Mouse (Mus musculus) brain, embryonic 18.5 days (tissue): ENCODE measurements around the gene Col23a1.
A peak's percentile ranks its signal among the peaks of the same experiment; 100 is the strongest.

Experiments used
- DNase-seq: peaks from one replicate; pipeline ENCODE4 v3.0.0-alpha.2; 2012; ENCODE audit warnings: low read depth, low spot score

The Col23a1 gene

GRCm38 (mm10) chr11:51538919-51539758, 249.4 kb downstream of the Col23a1 start:
- DNase-seq, result no peak

- DNase-seq, result peak; percentile 75
These were observed 250.1 kb downstream of the Col23a1 start for GRCm38 (mm10) chr11:51539759-51540282.

GRCm38 (mm10) chr11:51542424-51542823, 252.7 kb downstream of the Col23a1 start:
- DNase-seq, result no peak

- no peak for DNase-seq
These were observed 253.8 kb downstream of the Col23a1 start for GRCm38 (mm10) chr11:51543487-51544050.

GRCm38 (mm10) chr11:51544413-51544812, 254.7 kb downstream of the Col23a1 start:
- no peak for DNase-seq

- no peak for DNase-seq
These were observed 256.1 kb downstream of the Col23a1 start for GRCm38 (mm10) chr11:51545811-51546210.

GRCm38 (mm10) chr11:51551253-51551652, 261.5 kb downstream of the Col23a1 start:
- DNase-seq, result no peak

GRCm38 (mm10) chr11:51552091-51552490, 262.4 kb downstream of the Col23a1 start:
- no peak for DNase-seq

GRCm38 (mm10) chr11:51554590-51554989, 264.9 kb downstream of the Col23a1 start:
- no peak for DNase-seq

- no peak for DNase-seq
These were observed 265.3 kb downstream of the Col23a1 start for GRCm38 (mm10) chr11:51555066-51555465.

GRCm38 (mm10) chr11:51563276-51563675, 273.6 kb downstream of the Col23a1 start:
- no peak for DNase-seq

GRCm38 (mm10) chr11:51565062-51565461, 275.3 kb downstream of the Col23a1 start:
- no peak for DNase-seq

GRCm38 (mm10) chr11:51565951-51566350, 276.2 kb downstream of the Col23a1 start:
- DNase-seq, result no peak

- DNase-seq, result no peak
These were observed 279.1 kb downstream of the Col23a1 start for GRCm38 (mm10) chr11:51568801-51569200.

- DNase-seq, result no peak
These were observed 286.7 kb downstream of the Col23a1 start for GRCm38 (mm10) chr11:51576454-51576853.

- DNase-seq, result no peak
These were observed 287.9 kb downstream of the Col23a1 start for GRCm38 (mm10) chr11:51577587-51577986.

GRCm38 (mm10) chr11:51579024-51579423, 289.3 kb downstream of the Col23a1 start:
- no peak for DNase-seq

- DNase-seq, result no peak
These were observed 293.0 kb downstream of the Col23a1 start for GRCm38 (mm10) chr11:51582713-51583112.

- no peak for DNase-seq
These were observed 294.3 kb downstream of the Col23a1 start for GRCm38 (mm10) chr11:51584057-51584430.

GRCm38 (mm10) chr11:51584431-51585248, 294.9 kb downstream of the Col23a1 start, which contains the start of gene Phykpl:
Gene Phykpl, plus strand, starts transcription at chr11:51584757.
- DNase-seq, result peak; percentile 88

- DNase-seq, result no peak
These were observed 296.0 kb downstream of the Col23a1 start for GRCm38 (mm10) chr11:51585608-51586252.
